Mouse (Mus musculus): ENCODE measurements around the gene Schip1.

Schip1 gene

GRCm38 (mm10) chr3:68282844-68283594, 218.4 kb downstream of the Schip1 start:
- DNase-seq = no peak

GRCm38 (mm10) chr3:68283595-68283991, 219.0 kb downstream of the Schip1 start:
- no peak for DNase-seq

GRCm38 (mm10) chr3:68284500-68284899, 219.9 kb downstream of the Schip1 start:
- no peak for DNase-seq

GRCm38 (mm10) chr3:68296752-68297151, 232.2 kb downstream of the Schip1 start:
- DNase-seq = no peak

- DNase-seq = no peak
Observed at GRCm38 (mm10) chr3:68305647-68306046, 241.0 kb downstream of the Schip1 start.

GRCm38 (mm10) chr3:68306726-68307125, 242.1 kb downstream of the Schip1 start:
- no peak for DNase-seq

GRCm38 (mm10) chr3:68325575-68325974, 261.0 kb downstream of the Schip1 start:
- DNase-seq = no peak

GRCm38 (mm10) chr3:68332515-68332914, 267.9 kb downstream of the Schip1 start:
- no peak for DNase-seq

GRCm38 (mm10) chr3:68335501-68335900, 270.9 kb downstream of the Schip1 start:
- no peak for DNase-seq

- no peak for DNase-seq
Observed at GRCm38 (mm10) chr3:68350624-68351023, 286.0 kb downstream of the Schip1 start.

- no peak for DNase-seq
Observed at GRCm38 (mm10) chr3:68351461-68351860, 286.9 kb downstream of the Schip1 start.

- no peak for DNase-seq
Observed at GRCm38 (mm10) chr3:68352961-68353360, 288.4 kb downstream of the Schip1 start.

- no peak for DNase-seq
Observed at GRCm38 (mm10) chr3:68353492-68353891, 288.9 kb downstream of the Schip1 start.

GRCm38 (mm10) chr3:68356516-68356915, 291.9 kb downstream of the Schip1 start:
- no peak for DNase-seq

GRCm38 (mm10) chr3:68368029-68368428, 303.4 kb downstream of the Schip1 start:
- DNase-seq = no peak

- no peak for DNase-seq
Observed at GRCm38 (mm10) chr3:68372925-68373324, 308.3 kb downstream of the Schip1 start.

GRCm38 (mm10) chr3:68375100-68375508, 310.5 kb downstream of the Schip1 start:
- no peak for DNase-seq

- DNase-seq = no peak
Observed at GRCm38 (mm10) chr3:68377452-68378198, 313.0 kb downstream of the Schip1 start.

- DNase-seq = no peak
Observed at GRCm38 (mm10) chr3:68378799-68379198, 314.2 kb downstream of the Schip1 start.

GRCm38 (mm10) chr3:68379242-68379641, 314.6 kb downstream of the Schip1 start:
- DNase-seq = no peak

- DNase-seq = no peak
Observed at GRCm38 (mm10) chr3:68383672-68384071, 319.1 kb downstream of the Schip1 start.

GRCm38 (mm10) chr3:68385544-68385943, 320.9 kb downstream of the Schip1 start:
- DNase-seq = no peak

- no peak for DNase-seq
Observed at GRCm38 (mm10) chr3:68388023-68388422, 323.4 kb downstream of the Schip1 start.

- DNase-seq = no peak
Observed at GRCm38 (mm10) chr3:68393578-68393977, 329.0 kb downstream of the Schip1 start.

All from right cerebral cortex, postnatal 25 days (tissue).